Mouse (Mus musculus): ENCODE data around the gene Mecom.

DNA sequence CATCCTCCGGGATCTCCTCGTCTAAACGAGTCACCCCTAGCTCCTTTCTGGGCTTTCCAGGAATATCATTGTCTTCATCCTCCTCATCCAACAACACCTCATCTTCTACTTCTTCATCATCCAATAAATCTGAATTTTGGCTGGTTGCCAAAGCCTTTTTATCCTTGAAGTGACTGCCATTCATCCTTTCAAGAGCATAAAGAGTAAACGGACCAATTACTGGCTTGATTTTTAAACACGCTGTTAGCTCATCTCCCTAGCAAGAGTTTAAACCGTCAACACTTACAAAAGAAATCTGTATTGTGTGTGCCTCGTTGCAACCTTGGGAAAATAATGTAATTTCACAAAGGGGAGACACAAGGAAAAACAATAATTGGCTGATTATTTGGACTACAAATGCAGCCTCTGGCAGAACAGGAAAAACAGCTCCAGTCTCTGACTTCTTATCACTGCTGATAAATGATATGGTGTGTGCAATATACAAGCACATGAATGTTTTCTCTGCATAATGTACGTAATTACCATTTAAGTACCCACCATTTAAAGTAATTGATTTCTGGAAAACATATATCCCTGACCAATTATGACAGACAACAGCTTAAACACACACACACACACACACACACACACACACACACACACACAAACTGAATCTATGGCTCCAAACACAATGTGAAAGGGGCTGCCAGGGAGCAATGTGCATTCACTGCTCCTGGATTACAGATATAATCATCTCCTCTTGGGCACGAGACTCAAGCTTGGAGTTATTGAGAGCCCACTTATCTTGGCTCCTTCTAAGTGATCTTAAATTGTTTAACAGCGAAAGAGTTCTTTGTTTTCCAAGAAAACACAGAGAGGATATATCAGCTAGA, 590.2 kb downstream of the Mecom start:
- TF ChIP-seq CTCF (IDR thresholded peaks at IDR 0.05) (no peak), EP300 (IDR thresholded peaks at IDR 0.05) (no peak)
